Mouse (Mus musculus): ENCODE data around the gene Isg20.

GRCm38 (mm10) chr7:78895653-78896333, 17.4 kb upstream of the Isg20 start, which contains the start of gene Aen:
- TF ChIP-seq CTCF (IDR thresholded peaks at IDR 0.05; ENCODE audit: borderline replicate concordance, insufficient read depth, low read depth, low read length) (no peak), POLR2A (IDR thresholded peaks at IDR 0.05; ENCODE audit: borderline replicate concordance, insufficient read depth, low read length) (peak; percentile 46; the same call in 1 of the 2 replicates)
